Mouse (Mus musculus): ENCODE measurements around the gene Ddit4.

Gene Ddit4

GRCm38 (mm10) chr10:59948363-59949254, 3.0 kb downstream of the Ddit4 start:
- no peak for DNase-seq

- no peak for DNase-seq
These were observed 4.1 kb downstream of the Ddit4 start for GRCm38 (mm10) chr10:59947296-59948073.

GRCm38 (mm10) chr10:59946362-59946761, 5.3 kb downstream of the Ddit4 start:
- no peak for DNase-seq

- DNase-seq, result no peak
These were observed 6.2 kb downstream of the Ddit4 start for GRCm38 (mm10) chr10:59945416-59945815.

GRCm38 (mm10) chr10:59943421-59943989, 8.1 kb downstream of the Ddit4 start:
- peak; percentile 79 for DNase-seq

- DNase-seq, result peak; percentile 75
These were observed 8.7 kb downstream of the Ddit4 start for GRCm38 (mm10) chr10:59942847-59943420.

- no peak for DNase-seq
These were observed 9.3 kb downstream of the Ddit4 start for GRCm38 (mm10) chr10:59942281-59942846.

GRCm38 (mm10) chr10:59939081-59939480, 12.6 kb downstream of the Ddit4 start:
- no peak for DNase-seq

- DNase-seq, result no peak
These were observed 13.0 kb downstream of the Ddit4 start for GRCm38 (mm10) chr10:59938662-59939061.

- no peak for DNase-seq
These were observed 15.4 kb downstream of the Ddit4 start for GRCm38 (mm10) chr10:59936058-59936856.

- DNase-seq, result no peak
These were observed 17.6 kb downstream of the Ddit4 start for GRCm38 (mm10) chr10:59934039-59934438.

GRCm38 (mm10) chr10:59932521-59932920, 19.1 kb downstream of the Ddit4 start:
- no peak for DNase-seq

GRCm38 (mm10) chr10:59930996-59931395, 20.6 kb downstream of the Ddit4 start:
- DNase-seq, result no peak

- no peak for DNase-seq
These were observed 22.4 kb downstream of the Ddit4 start for GRCm38 (mm10) chr10:59929205-59929604.

GRCm38 (mm10) chr10:59924305-59924704, 27.3 kb downstream of the Ddit4 start:
- no peak for DNase-seq

GRCm38 (mm10) chr10:59923493-59923892, 28.1 kb downstream of the Ddit4 start:
- no peak for DNase-seq

GRCm38 (mm10) chr10:59920810-59921681, 30.6 kb downstream of the Ddit4 start:
- DNase-seq, result peak; percentile 86

GRCm38 (mm10) chr10:59920485-59920809, 31.2 kb downstream of the Ddit4 start:
- DNase-seq, result no peak

- no peak for DNase-seq
These were observed 32.0 kb downstream of the Ddit4 start for GRCm38 (mm10) chr10:59919494-59920181.

- no peak for DNase-seq
These were observed 33.5 kb downstream of the Ddit4 start for GRCm38 (mm10) chr10:59918111-59918510.
